Mouse (Mus musculus) spleen, postnatal 4 days (tissue): ENCODE measurements around the gene Sirpa.

Experiments
- DNase-seq, 2 experiments: peaks; one replicate each; pipeline ENCODE4 v3.0.0; 2022; ENCODE audit warnings: low spot score in 2 of 2

Sirpa gene

GRCm38 (mm10) chr2:129605816-129606215, 13.2 kb downstream of the Sirpa start:
- no peak for DNase-seq

GRCm38 (mm10) chr2:129606269-129606668, 13.6 kb downstream of the Sirpa start:
- no peak for DNase-seq

- DNase-seq, result no peak
Observed at GRCm38 (mm10) chr2:129606899-129607298, 14.3 kb downstream of the Sirpa start.

- DNase-seq, result no peak
Observed at GRCm38 (mm10) chr2:129613971-129614370, 21.3 kb downstream of the Sirpa start.

GRCm38 (mm10) chr2:129614482-129615185, 22.0 kb downstream of the Sirpa start:
- no peak for DNase-seq

DNA sequence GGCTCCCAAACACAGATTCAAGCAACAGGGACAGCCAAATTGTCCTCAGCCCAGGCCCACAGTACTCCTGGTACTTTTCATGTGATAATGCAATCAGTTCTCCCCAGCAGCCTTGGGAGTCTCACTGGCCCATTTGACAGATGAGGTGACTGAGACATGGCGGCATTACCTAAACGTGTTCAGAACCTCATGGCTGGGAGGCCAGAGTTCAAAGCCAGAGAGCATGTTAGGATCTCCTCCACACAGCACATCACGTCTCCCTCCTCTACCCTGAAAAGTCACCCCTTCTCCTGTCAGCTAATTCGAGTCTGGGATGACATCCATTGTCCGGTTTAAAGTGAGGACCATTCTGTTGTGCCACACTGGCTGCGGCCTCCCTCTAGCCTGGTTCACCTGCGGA, 27.5 kb downstream of the Sirpa start:
- no peak for DNase-seq

DNA sequence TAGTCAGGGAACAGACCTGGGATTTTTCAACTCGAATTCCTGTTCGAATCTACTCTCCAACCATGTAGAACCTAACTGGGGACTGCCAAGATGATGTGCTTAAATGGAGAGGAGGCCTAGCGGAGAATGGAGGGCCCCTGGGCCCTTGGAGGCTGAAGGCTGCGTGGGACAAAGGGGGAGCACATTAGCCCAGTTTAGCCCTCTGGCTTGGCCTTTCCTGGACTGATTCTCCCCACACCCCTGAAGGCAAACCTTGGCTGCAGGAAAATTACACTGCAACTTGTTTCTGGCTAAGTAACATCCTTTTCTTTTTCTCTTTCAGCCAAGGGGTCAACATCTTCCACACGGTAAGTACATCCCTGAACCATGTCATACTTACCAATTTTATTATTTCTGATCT, 28.2 kb downstream of the Sirpa start:
- DNase-seq, result no peak

GRCm38 (mm10) chr2:129621654-129622490, 29.2 kb downstream of the Sirpa start:
- DNase-seq, result no peak

DNA sequence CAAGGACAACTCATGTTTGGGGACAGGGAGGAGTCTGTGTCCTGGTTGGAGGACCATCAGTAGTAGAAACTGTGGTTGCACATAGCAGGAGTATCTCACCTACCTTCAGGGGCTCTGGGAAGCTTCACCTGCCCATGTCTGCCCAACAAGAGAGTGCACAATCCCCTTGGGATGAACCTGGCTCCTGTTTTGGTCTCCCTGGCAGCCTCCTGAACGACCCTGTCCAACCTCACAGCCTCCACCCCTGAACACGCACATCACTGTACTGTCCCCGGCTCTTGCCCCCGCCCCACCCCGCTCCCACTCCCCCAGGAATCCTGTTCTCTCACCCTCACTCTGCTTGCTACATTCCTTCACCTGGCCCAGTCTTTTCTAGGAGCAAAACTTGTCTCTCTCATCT, 30.3 kb downstream of the Sirpa start:
- peak; percentile 10 to 47 for DNase-seq

DNA sequence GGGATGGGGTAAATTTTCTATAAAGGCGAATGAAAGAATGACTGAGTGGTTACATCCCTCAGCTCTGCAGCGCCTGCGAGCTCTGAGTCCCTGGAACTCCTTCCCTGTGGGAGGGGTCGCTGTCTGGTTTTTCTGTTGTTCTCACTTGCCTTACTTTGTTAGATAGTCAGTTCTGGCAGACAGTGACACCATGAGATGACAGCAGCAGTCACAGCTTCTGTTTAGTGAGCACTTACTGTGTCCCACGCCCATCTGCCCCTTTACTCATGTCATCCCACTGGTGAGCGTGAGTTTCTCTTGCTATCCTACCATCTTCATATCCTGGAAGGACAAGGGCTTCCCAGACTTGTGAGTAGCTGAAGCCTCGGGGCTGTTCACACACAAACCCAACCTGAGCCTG, 31.1 kb downstream of the Sirpa start:
- DNase-seq, result peak; percentile 9 to 46

DNA sequence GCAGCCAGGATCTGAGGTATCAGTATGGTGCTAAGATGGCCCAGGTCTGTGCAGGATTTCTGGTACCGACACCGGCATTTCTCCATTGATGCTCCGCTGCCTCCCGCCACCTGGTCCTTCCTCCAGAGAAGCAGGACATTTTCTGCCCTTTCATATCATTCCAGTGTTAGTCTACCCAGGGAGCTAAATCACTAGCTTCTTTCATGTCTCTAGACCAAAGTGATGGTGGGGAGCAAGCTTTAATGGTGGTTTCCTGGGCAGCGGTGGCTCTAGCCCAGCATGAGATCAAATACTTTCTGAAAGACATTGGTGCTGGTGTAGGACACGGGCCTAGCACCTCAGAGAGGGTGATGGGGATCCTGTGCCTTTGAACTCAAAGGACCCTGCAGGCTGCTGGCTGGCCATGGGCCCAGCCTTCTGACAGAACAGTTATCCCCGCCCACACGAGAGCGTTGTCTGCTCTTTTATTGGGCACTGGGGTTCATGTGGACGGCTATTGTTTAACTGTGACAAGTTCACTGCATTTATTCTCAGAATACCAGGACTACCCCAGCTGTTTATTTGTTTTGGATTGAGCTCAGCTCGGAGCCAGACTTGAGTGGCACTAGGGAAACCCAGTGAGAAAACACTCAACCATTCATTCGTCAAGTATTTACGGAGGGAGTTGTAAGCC, 31.7 kb downstream of the Sirpa start:
- DNase-seq, result peak; percentile 10 to 50

GRCm38 (mm10) chr2:129624956-129625355, 32.3 kb downstream of the Sirpa start:
- peak; percentile 8 to 53 for DNase-seq

DNA sequence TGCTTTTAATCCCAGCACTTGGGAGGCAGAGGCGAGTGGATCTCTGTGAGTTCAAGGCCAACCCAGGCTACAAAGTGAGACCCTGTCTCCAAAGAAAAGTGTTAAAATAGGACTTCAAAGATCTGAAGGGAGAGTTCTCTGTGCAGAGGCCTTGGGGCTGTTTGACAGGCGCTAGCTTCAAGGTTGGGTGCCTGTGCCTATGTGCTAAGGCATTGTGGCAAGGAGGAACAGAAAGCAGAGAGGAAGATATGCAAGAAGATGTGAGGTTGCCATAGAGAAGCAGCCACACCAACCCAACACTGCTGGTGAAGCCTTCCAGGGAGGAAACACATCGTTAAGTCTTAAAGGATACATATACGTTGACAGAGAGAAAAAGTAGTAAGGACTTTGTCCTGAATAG, 33.2 kb downstream of the Sirpa start:
- DNase-seq, result peak; percentile 16 to 56

GRCm38 (mm10) chr2:129626621-129627061, 34.0 kb downstream of the Sirpa start:
- peak; percentile 10 to 53 for DNase-seq

GRCm38 (mm10) chr2:129627133-129627532, 34.5 kb downstream of the Sirpa start:
- no peak for DNase-seq

- DNase-seq, result peak in 1 of 2 experiments; percentile 9
Observed at GRCm38 (mm10) chr2:129627811-129628210, 35.2 kb downstream of the Sirpa start.

DNA sequence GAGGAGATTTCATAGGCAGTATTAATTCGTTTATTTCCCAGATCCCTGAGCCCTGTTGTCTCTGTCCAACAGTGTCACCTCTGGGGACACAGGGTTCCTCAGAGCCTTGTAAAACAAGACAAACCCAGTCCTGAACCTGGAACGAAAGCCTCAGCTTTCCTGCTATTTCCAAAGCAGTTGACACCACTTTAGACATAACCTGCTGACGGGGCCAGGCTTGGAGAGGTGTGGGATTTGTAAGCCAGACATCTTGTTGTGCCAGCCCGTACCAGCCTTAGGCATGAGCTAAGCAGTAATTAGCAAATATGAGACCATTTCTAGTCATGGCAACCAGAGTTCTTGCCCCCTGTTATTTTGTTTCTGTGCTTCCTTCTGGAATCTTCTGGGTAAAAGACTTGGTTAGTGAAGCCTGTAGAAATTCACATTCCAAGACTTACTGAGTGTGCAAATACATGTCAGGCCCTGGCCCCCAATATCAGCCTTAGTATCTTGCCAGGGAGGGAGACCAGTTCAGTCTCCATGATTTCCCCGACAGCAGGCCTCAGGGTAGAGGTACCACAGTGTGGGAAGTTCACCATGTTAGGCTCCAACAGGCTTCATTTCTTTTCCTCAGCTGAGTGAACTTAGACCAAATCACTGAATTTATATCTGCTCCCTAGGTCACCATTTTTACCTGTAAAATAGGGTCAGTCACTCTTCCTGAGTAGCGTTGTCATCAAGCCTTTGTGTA, 36.0 kb downstream of the Sirpa start:
- DNase-seq, result peak; percentile 5 to 50

DNA sequence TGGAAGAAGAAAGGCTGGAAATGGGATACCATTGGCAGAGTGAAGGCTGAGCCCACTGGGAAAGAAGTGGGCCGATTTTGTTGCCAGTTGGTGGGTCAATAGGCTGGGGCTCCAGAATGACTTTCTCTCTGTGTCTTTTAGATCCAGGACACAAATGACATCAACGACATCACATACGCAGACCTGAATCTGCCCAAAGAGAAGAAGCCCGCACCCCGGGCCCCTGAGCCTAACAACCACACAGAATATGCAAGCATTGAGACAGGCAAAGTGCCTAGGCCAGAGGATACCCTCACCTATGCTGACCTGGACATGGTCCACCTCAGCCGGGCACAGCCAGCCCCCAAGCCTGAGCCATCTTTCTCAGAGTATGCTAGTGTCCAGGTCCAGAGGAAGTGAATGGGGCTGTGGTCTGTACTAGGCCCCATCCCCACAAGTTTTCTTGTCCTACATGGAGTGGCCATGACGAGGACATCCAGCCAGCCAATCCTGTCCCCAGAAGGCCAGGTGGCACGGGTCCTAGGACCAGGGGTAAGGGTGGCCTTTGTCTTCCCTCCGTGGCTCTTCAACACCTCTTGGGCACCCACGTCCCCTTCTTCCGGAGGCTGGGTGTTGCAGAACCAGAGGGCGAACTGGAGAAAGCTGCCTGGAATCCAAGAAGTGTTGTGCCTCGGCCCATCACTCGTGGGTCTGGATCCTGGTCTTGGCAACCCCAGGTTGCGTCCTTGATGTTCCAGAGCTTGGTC, 37.3 kb downstream of the Sirpa start:
- peak; percentile 9 to 54 for DNase-seq

DNA sequence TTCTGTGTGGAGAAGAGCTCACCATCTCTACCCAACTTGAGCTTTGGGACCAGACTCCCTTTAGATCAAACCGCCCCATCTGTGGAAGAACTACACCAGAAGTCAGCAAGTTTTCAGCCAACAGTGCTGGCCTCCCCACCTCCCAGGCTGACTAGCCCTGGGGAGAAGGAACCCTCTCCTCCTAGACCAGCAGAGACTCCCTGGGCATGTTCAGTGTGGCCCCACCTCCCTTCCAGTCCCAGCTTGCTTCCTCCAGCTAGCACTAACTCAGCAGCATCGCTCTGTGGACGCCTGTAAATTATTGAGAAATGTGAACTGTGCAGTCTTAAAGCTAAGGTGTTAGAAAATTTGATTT, 37.9 kb downstream of the Sirpa start:
- peak in 1 of 2 experiments; percentile 51 for DNase-seq

GRCm38 (mm10) chr2:129630978-129631660, 38.5 kb downstream of the Sirpa start:
- peak; percentile 10 to 58 for DNase-seq
